Mouse (Mus musculus) adipocyte (in vitro differentiated cells): ENCODE measurements around the gene Serpinb9b.
"Not testable (repeated sequence)": the region's sequence is repeated elsewhere in the genome, so short reads cannot be mapped to it uniquely, and the experiment has no call there.

Source experiments
- DNase-seq: peaks from one replicate; pipeline ENCODE4 v3.0.0-alpha.2; 2016; ENCODE audit warnings: low spot score

The Serpinb9b gene

DNA sequence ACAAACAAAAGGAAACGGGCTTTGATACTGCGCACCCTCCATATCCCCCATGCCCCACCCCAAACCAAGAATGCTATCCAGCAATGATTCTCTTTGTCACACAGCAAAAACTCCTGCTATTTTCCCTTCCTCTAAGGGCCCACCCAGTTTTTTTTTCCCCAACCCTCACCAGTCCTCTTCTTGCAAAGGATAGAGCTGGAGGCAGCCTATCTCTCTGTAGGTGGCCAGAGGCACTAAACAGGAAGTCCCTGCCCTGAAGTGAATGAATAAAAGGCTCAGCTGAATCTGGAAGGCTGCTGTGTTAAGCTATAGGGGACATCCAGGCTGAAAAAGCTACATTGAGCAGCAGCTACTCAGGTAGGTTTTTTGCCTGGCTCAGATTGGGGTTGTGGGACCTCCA, at the start of gene Serpinb9b:
TSS of gene Serpinb9b (plus strand) at position 173 of the 400 bp plus-strand sequence.
- DNase-seq: no peak

GRCm38 (mm10) chr13:32982556-32983042, 44.6 kb upstream of the Serpinb9b start:
- DNase-seq: no peak

DNA sequence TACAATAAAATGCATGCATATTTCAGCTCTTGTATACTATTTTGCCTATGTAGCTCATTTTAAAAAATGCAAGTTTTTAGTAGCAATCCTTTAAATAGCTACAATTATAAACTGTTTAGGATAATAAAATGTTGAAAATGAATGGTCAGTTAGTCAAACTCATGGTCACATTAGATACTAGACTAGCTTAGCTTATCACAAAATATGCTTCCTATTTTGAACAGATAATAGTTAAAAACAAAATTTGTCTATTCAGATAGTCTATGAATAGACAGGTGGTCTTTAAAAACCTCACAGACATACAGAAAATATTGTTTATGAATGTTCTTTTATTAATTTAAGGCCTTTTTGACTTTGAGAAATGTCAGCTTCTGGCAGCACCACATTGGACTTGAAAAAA, 41.0 kb upstream of the Serpinb9b start:
- no peak for DNase-seq

DNA sequence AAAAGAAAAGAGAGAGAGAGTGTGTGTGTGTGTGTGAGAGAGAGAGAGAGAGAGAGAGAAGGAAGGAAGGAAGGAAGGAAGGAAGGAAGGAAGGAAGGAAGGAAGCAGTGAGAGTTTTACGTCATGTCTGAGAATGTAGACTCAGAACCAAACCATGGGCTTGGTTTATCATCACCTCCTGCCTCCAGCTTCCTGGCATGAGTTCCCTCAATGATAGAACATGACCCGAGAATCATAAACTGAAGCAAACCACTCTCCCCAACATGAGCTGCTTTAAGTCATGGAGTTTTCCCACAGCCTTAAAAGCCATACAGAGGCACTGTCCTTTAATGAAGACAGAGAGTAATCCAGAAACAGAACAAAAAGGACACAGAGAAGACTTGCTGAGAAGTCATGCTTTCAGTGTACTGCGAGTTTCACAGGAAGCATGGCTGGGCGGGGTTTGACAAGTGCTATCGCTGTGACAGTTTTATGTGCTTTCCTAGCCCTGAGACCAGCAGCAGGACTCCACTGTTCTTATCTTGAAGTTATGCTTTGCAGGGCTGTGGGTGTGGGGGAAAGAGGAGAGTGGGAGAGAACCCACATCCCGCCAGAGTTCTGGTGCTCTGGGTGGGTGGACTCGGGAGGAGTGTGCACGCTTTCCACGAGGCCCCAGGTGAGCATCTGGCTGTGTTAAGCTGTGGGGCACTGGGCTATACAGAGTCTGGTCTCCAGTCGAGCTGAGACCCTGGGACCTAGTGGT, 33.9 kb upstream of the Serpinb9b start:
- no peak for DNase-seq

DNA sequence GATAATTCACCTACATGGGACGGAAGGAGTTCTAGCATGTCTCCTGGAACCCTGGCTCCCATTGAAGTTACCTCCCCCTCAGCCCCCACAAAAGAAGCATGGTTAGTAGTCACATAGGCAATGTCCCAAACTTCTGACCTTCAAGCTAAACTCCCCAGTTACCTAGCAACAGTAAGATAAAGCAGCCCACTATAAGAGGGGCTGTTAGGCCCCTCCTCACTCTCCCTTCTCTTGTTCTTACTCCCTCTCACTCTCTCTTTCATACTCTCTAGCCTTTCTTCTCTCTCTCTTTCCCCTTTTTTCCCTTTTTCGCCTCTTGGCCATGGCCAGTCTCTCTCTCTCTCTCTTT, 33.3 kb upstream of the Serpinb9b start:
- no peak for DNase-seq

GRCm38 (mm10) chr13:32995051-32995450, 32.2 kb upstream of the Serpinb9b start:
- DNase-seq: peak; percentile 45

GRCm38 (mm10) chr13:33001341-33001740, 25.9 kb upstream of the Serpinb9b start:
- no peak for DNase-seq

DNA sequence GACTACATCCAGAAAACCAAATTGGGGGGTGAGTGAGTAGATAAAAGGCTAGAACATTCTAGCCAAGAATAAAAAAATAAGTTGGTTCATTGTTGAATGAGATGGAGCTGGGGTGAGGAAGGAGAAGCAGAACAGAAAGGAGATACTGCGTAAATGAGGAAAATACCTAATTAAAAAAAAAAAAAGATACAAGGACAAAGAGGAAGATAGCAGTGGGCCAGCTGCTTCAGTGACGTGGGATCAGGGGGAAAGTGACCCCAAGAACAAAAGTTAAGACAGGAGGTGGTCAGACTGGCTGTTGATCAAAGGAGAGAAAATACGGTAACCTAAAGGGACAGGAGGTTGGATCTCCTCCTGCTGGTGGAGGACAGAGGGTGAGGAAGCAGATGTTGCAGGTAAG, 24.3 kb upstream of the Serpinb9b start, which contains the start of gene Serpinb9:
TSS of gene Serpinb9 (plus strand) at position 301 of the 400 bp plus-strand sequence.
- no peak for DNase-seq

DNA sequence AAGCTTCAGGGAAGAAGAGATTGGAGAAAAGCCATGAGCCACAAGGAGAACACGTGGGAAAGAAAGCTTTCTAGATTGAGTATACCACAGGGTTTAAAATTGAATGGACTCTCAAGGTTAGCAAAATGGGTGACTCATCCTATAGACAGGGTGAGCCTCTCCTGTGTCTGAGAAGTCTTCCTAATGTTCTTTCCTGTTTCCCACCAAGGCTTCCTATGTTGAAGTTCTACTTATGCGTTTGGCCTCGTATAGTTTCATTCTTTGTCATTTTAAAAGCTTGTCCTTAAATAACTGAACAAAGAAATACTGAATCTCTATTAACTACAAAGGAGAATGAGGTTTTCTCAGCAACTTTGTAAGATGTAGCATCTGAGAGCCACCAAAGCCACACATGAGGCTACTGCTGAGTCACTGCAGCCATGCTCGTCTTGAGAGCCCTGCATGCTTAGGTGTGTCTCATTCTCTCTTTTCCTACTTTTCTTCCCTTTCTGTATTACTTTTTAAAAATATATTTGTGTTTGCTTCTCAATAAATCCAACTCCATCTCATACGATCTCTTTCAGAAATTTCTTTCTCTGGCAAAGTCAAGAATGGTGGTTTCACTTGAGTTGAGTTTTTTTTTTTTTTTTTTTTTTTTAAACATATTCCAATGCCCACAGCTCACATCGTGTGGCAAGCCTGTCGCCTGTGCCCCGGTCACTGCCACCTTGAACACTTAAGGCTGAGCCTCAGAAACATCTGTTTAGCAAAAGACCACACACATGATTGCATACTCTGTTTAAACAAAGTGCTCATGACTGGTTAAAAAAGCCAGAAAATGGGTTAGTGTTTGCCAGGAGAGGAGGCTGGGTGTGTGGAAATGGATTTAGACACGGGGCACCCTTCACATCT, 23.4 kb upstream of the Serpinb9b start:
- no peak for DNase-seq

- DNase-seq: peak; percentile 91
Measured at GRCm38 (mm10) chr13:33004414-33005105, 22.7 kb upstream of the Serpinb9b start.

- DNase-seq: peak; percentile 52
Measured at GRCm38 (mm10) chr13:33005501-33006075, 21.6 kb upstream of the Serpinb9b start.

GRCm38 (mm10) chr13:33006555-33006954, 20.7 kb upstream of the Serpinb9b start:
- no peak for DNase-seq

- DNase-seq: no peak
Measured at GRCm38 (mm10) chr13:33012395-33012794, 14.8 kb upstream of the Serpinb9b start.

DNA sequence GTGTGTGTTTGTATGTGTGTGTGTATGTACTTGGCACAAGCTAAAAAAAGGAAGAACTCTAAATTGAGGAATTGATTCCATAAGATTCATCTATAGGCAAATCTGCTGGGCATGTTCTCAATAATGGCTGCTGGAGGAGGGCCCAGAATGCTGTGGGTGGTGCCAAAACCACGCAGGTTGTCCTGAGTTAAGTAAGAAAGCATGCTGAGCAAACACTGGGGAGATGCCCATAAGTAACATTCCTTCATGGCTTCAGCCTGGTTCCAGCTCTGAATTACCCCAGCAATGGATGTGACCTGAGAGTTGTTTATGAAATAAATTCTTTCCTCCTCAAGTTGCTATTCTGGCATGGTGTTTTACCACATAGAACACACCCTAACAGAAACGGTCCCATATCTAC, 13.9 kb upstream of the Serpinb9b start:
- no peak for DNase-seq

DNA sequence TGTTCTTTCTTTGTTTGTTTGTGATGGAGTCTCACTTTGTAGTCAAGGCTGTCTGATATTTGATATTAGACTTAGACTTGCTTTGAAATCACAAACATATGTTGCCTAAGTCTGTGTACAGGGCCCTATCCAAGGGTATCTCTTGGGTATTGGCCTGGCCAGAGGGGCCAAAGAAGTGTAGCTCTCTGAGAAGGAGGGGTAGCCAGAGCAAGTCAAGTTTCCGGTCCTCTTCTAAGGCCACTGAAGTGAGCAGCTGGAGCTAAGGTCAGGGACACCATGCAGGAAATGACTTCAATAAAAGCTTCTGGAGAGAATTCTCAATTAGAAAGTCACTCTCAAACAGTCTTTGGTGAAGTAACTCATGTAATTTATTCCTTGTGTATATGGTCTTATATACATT, 4.8 kb upstream of the Serpinb9b start:
- DNase-seq: no peak

DNA sequence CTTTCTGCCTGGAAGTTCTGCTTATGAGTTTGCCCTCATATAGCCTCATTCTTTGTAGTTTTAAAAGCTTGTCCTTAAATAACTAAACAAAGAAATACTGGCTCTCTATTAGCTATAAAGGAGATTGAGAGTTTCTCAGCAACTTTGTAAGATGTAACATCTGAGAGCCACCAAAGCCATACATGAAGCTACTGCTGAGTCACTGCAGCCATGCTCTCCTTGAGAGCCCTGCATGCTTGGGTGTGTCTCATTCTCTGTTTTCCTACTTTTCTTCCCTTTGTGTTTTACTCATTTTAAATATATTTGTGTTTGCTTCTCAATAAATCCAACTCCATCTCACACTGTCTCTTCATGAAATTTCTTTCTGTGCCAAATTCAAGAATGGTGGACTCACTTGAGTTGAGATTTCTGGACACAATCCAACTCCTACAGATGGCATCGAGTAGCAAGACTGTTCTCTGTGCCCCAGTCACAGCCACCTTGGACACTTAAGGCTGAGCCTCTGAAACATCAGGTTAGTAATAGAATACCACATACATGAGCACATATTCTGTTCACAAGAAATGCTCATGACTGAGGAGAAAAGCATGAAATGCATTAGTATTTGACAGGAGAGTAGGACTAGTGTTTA, 674 bp upstream of the Serpinb9b start:
- peak; percentile 30 for DNase-seq

GRCm38 (mm10) chr13:33028146-33028545, 930 bp downstream of the Serpinb9b start:
- no peak for DNase-seq

DNA sequence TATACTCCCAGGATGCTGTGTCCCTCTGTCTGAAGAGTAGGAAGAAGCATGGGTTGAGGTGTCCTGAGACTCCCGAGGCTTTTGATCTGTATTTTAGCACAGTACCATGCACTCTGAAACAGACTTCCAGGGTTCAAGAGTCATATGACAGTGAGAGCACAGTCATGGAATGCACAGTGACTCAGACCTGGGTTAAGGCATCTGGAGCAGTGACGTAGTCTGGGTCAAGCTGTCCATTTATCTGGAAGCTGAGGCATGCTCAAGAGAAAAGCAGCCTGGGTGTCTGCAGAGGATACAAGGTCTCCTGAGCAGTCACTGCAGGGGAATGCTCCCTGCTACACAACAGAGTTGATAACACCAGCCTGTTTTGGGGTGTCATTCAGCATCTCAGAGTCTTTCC, 1.3 kb downstream of the Serpinb9b start:
- DNase-seq: no peak

GRCm38 (mm10) chr13:33029478-33029877, 2.3 kb downstream of the Serpinb9b start:
- not testable (repeated sequence) for DNase-seq

GRCm38 (mm10) chr13:33030281-33030680, 3.1 kb downstream of the Serpinb9b start:
- no peak for DNase-seq

DNA sequence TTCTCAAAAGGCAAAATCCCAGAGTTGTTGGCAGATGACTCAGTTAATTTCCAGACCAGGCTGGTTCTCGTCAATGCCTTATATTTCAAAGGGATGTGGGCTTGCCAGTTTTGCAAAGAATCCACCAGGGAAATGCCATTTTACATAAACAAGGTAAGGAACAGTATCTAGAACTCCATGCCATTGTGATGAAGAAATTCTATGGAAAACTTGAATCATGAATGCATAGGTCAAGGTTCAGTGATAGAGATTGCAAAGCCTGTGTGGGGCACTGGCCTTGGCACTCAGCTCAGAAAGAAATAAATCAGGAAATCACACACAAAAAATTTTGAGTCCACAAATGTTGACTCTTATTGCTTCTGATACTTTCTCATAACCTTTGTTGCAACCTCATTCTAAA, 8.3 kb downstream of the Serpinb9b start:
- DNase-seq: peak; percentile 30

DNA sequence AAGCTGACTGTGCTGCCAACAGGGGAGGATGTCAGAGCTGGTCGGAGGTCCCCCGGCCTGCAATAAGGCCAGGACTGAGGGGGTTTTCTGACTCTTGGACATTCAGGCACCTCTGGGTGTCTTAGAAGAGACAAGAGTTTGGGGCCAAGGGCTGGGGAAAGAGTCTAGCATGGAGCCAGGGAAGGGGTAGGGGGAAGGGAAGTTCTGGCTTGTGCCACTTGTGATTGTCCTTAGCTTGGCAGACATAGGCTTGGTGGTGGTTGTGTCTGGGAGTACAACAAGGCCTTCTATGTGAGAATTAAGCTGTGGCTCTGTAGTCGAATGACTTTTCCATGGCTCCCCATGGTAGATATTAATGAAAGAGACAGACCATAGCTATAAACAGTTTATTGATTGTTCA, 16.3 kb downstream of the Serpinb9b start:
- DNase-seq: no peak
